Mouse (Mus musculus) olfactory bulb, adult 2 months (tissue): ENCODE measurements around the gene Abcd4.

Source experiments
- CTCF ChIP-seq: fragments of 200-500 bp; IDR thresholded peaks from 2 replicates; pipeline ENCODE4 v1.5.1; 2012; ENCODE audit warnings: low read depth, mild to moderate bottlenecking, low read length, moderate library complexity; ENCODE audit not compliant: insufficient read depth
- POLR2A ChIP-seq: fragments of 200-500 bp; IDR thresholded peaks from 2 replicates; pipeline ENCODE4 v1.6.1; 2012; ENCODE audit warnings: mild to moderate bottlenecking, low read depth, low read length, moderate library complexity; ENCODE audit not compliant: insufficient read depth

GRCm38 (mm10) chr12:84562558-84562957 is 54.7 kb downstream of the Abcd4 start:
- no peak for TF ChIP-seq POLR2A
- no peak for TF ChIP-seq CTCF
